Mouse (Mus musculus) heart, postnatal 25 days (tissue): ENCODE data around the gene Prcc. TPM values are rescaled to one million over a fixed set of nuclear protein-coding genes. Genes with fewer than 3 reads are reported as not detected.

Source experiments
- DNase-seq: peaks from one replicate; pipeline ENCODE4 v3.0.0; 2022; ENCODE audit warnings: low spot score
- intact Hi-C: fragments of 180-260 bp; cut with DNase I; formaldehyde crosslinking; loops from one replicate; pipeline ENCODE4 v1.15.1; 2025
- total RNA-seq, 2 experiments: library from RNA; stranded (reverse); gene quantifications; 2 replicates each; pipeline ENCODE4 v1.2.3; 2021

Prcc gene
- total RNA-seq, result 10 to 100 TPM; 48.3 to 50.7 TPM

GRCm38 (mm10) chr3:87885281-87886003, at the start of gene Prcc:
Gene Prcc (minus strand): TSS chr3:87885608.
- DNase-seq, result peak; percentile 92
- intact Hi-C loops, result loop anchor here (1.0 kb wide), 2 partner anchors 21 to 33 kb away; partner anchors contain the start of gene Hdgf

GRCm38 (mm10) chr3:87935201-87935600, 49.8 kb upstream of the Prcc start:
- DNase-seq, result no peak
- intact Hi-C loops, result loop anchor here (1.0 kb wide), 3 partner anchors 26 to 136 kb away; no protein-coding TSS in a partner anchor

GRCm38 (mm10) chr3:87934501-87934900, 49.1 kb upstream of the Prcc start:
- intact Hi-C loops, result no loop called here
- no peak for DNase-seq

GRCm38 (mm10) chr3:87934026-87934425, 48.6 kb upstream of the Prcc start:
- intact Hi-C loops, result no loop called here
- no peak for DNase-seq

- intact Hi-C loops, result no loop called here
Measured at GRCm38 (mm10) chr3:87930078-87930795, 44.8 kb upstream of the Prcc start, which contains the start of the genes Isg20l2 and Rrnad1. Gene Isg20l2 (plus strand): TSS chr3:87930314. Gene Rrnad1 (minus strand): TSS chr3:87930717.

GRCm38 (mm10) chr3:87929341-87930077, 44.1 kb upstream of the Prcc start:
- DNase-seq, result no peak
- intact Hi-C loops, result no loop called here

More at GRCm38 (mm10) chr3:87930078-87930795, 44.8 kb upstream of the Prcc start, which contains the start of the genes Isg20l2 and Rrnad1:
- peak; percentile 94 for DNase-seq

- DNase-seq, result no peak
- intact Hi-C loops, result no loop called here
Measured at GRCm38 (mm10) chr3:87927452-87927851, 42.0 kb upstream of the Prcc start.

- no peak for DNase-seq
- intact Hi-C loops, result no loop called here
Measured at GRCm38 (mm10) chr3:87924996-87925395, 39.6 kb upstream of the Prcc start.

GRCm38 (mm10) chr3:87920270-87920943, 35.0 kb upstream of the Prcc start:
- intact Hi-C loops, result no loop called here

GRCm38 (mm10) chr3:87919336-87920108, 34.1 kb upstream of the Prcc start, which contains the start of gene Mrpl24:
Gene Mrpl24 (plus strand): TSS chr3:87919506.
- intact Hi-C loops, result no loop called here
- peak; percentile 69 for DNase-seq

More at GRCm38 (mm10) chr3:87920270-87920943, 35.0 kb upstream of the Prcc start:
- DNase-seq, result no peak

GRCm38 (mm10) chr3:87918551-87918950, 33.1 kb upstream of the Prcc start:
- intact Hi-C loops, result loop anchor here (1.0 kb wide), 1 partner anchor 32 kb away; no protein-coding TSS in a partner anchor
- DNase-seq, result no peak

GRCm38 (mm10) chr3:87916990-87917389, 31.6 kb upstream of the Prcc start:
- intact Hi-C loops, result no loop called here
- DNase-seq, result no peak

- intact Hi-C loops, result no loop called here
- DNase-seq, result no peak
Measured at GRCm38 (mm10) chr3:87913891-87914290, 28.5 kb upstream of the Prcc start.

- intact Hi-C loops, result no loop called here
- no peak for DNase-seq
Measured at GRCm38 (mm10) chr3:87913491-87913890, 28.1 kb upstream of the Prcc start.

- intact Hi-C loops, result no loop called here
- peak; percentile 71 for DNase-seq
Measured at GRCm38 (mm10) chr3:87910573-87911141, 25.2 kb upstream of the Prcc start.

- DNase-seq, result no peak
- intact Hi-C loops, result no loop called here
Measured at GRCm38 (mm10) chr3:87909874-87910273, 24.5 kb upstream of the Prcc start.

- DNase-seq, result no peak
- intact Hi-C loops, result no loop called here
Measured at GRCm38 (mm10) chr3:87909381-87909780, 24.0 kb upstream of the Prcc start.

- intact Hi-C loops, result no loop called here
- no peak for DNase-seq
Measured at GRCm38 (mm10) chr3:87907906-87908305, 22.5 kb upstream of the Prcc start.
